Mouse (Mus musculus) hindbrain, embryonic 13.5 days (tissue): ENCODE results near the gene Pamr1. TPM values are rescaled to one million over a fixed set of nuclear protein-coding genes. Genes with fewer than 3 reads are reported as not detected.

Experiments
- ATAC-seq: fragments of 200-750 bp; cut with Nextera tagmentation; 2 replicates; pipeline ENCODE4 v1.8.0; 2017; ENCODE audit warnings: moderate TSS enrichment; ENCODE audit not compliant: low FRiP score
- H3K27ac ChIP-seq: fragments of 300-500 bp; sonication (generic); 2 replicates; pipeline ENCODE4 v1.5.1; 2015; ENCODE audit warnings: inconsistent platforms, mild to moderate bottlenecking, moderate library complexity
- H3K27me3 ChIP-seq: fragments of 300-500 bp; sonication (generic); 2 replicates; pipeline ENCODE4 v1.6.1; 2015; ENCODE audit warnings: mild to moderate bottlenecking, inconsistent platforms
- H3K36me3 ChIP-seq: fragments of 300-500 bp; sonication (generic); 2 replicates; pipeline ENCODE4 v1.6.1; 2015; ENCODE audit warnings: mild to moderate bottlenecking, inconsistent platforms
- H3K4me1 ChIP-seq: fragments of 300-500 bp; sonication (generic); replicated peaks from 2 replicates; pipeline ENCODE4 v1.6.1; 2015; ENCODE audit warnings: inconsistent platforms
- H3K4me2 ChIP-seq: fragments of 300-500 bp; sonication (generic); 2 replicates; pipeline ENCODE4 v1.6.1; 2015; ENCODE audit warnings: inconsistent platforms, mild to moderate bottlenecking, moderate library complexity
- H3K4me3 ChIP-seq: fragments of 300-500 bp; sonication (generic); 2 replicates; pipeline ENCODE4 v1.5.1; 2015; ENCODE audit warnings: mild to moderate bottlenecking, inconsistent platforms
- H3K9ac ChIP-seq: fragments of 300-500 bp; sonication (generic); 2 replicates; pipeline ENCODE4 v1.6.1; 2015; ENCODE audit warnings: mild to moderate bottlenecking, inconsistent platforms
- H3K9me3 ChIP-seq: fragments of 300-500 bp; sonication (generic); 2 replicates; pipeline ENCODE4 v1.6.1; 2016; ENCODE audit warnings: inconsistent platforms
- WGBS: fragments of 180-500 bp; shearing (Covaris S2); methylation state at CpG from one replicate; pipeline ENCODE4 v1.1.7; 2015; 5-methylcytosine and 5-hydroxymethylcytosine counted together
- polyA plus RNA-seq: library from polyadenylated mRNA; unstranded; fragments of >200 nt; fragmentation: Nextera tagmentation; extraction: Ambion mirVana; gene quantifications from 2 replicates; pipeline ENCODE4 v1.2.1, GENCODE M21; 2015

Pamr1 gene
- polyA plus RNA-seq, 1 experiment from 2014 or later: 4.5 TPM

DNA sequence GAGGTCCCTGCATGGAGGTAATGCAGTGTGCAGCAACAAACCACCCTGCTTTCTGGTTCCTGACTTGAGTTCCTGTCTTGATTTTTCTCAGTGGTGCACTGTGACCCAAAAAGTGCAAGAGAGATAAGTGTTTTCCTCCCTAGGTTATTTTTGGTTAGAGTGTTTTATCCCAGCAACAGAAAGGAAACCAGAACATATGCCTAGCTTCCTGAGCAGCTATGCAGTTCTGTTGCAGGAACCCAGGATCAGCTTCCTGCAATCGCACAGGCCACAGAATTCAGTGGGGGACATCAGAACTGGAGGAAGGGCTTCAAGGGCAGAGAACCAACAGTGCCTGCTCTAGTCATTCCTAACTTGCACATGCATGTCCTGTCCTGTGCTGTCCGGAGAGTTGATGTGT lies 66.8 kb downstream of the Pamr1 start:
- WGBS: 82% methylated on average over 2 of the region's 2 CpGs
- Histone ChIP-seq H3K9me3 (no peaks in the 10 kb centered on the region), H3K27me3 (no peaks in the 10 kb centered on the region), H3K4me2 (no peak overlapping the region), H3K9ac (no peak overlapping the region), H3K4me1 (no peaks in the 10 kb centered on the region), H3K4me3 (no peak overlapping the region), H3K27ac (no peak overlapping the region), H3K36me3 (no peaks in the 10 kb centered on the region)
- no peak for ATAC-seq

DNA sequence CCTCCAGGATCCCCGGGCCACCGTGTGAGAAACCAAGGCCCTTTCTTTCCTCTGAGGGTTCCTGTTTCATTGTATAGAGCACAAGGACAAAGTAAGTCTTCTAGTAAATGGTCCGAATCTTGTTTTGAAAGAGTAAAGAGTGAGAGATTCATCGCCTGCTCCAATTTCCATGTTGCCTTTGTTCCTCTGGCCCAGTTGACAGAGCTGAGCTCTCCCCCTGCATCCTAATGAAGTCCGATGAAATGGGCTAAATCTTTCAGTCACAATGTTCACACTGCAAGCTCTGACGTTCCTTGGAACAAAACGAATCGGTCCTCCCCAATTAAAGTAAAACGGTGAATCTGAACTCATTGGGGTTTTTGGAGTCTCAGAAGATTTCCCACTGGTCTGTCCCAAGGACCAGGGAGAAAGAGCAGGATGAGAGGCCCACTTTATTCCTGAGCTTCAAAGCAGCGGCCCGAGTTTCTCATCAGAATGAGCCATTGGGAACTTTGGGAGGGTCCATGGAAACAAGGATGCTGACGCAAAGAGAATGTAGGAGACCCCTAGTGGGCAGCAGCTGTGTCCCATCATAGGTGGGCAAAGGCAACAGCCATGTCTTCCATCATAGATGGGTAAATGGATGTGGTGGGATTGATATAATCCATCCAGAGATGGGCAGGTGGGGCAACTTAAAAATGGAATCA lies 71.1 kb downstream of the Pamr1 start:
- WGBS: 41% methylated on average over 12 of the region's 12 CpGs

DNA sequence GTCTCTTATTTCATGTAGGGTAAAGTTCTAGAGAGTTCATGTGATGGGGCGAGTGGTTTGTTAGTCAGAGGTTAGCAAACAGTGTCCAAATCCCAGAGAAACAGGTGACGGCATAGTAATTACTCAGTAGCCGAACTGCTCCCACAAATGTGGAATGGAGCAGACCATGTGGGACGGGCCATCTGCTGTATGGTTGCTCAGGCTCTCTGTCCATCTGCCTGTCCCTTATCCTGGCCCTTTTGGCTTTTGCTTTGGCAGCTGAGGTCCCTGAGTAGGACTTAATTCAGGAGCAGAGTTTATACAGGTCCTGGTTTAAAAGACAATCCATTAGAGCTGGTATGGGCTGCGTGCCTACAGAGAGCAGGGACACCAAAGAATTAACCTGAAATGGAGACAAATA lies 72.4 kb downstream of the Pamr1 start:
- H3K4me3 ChIP-seq: no peak overlapping the region
- H3K9me3 ChIP-seq: no peaks in the 10 kb centered on the region
- no peaks in the 10 kb centered on the region for H3K36me3 ChIP-seq
- H3K27me3 ChIP-seq: no peaks in the 10 kb centered on the region
- ATAC-seq: no peak
- 90% methylated on average over 5 of the region's 5 CpGs for WGBS
- no peak overlapping the region for H3K4me2 ChIP-seq
- no peak overlapping the region for H3K27ac ChIP-seq
- no peak overlapping the region for H3K9ac ChIP-seq
- no peaks in the 10 kb centered on the region for H3K4me1 ChIP-seq

More for the DNA sequence above, 71.1 kb downstream of the Pamr1 start:
- Histone ChIP-seq H3K4me2 (no peak overlapping the region), H3K27ac (no peak overlapping the region), H3K27me3 (no peaks in the 10 kb centered on the region), H3K9me3 (no peaks in the 10 kb centered on the region), H3K4me1 (no peaks in the 10 kb centered on the region), H3K4me3 (no peak overlapping the region), H3K36me3 (no peaks in the 10 kb centered on the region), H3K9ac (no peak overlapping the region)
- no peak for ATAC-seq

DNA sequence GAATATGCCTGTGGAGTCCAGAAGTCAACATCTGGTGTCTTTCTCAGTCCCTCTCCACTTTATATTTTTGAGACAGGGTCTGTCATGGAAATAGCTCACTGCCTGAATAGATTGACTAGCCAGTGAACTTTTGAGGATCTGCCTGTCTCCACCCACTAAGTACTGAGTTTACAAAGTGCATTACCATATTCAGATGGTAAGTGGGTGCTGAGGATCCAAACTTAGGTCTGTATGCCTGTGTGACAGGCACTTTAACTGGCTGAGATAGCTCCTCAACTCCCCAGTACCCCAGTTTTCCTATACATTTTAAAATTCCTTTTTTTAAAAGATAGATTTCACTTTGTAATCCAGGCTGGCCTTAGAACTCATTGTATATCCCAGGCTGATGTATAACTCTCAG lies 73.1 kb downstream of the Pamr1 start:
- no peaks in the 10 kb centered on the region for H3K9me3 ChIP-seq
- no peak overlapping the region for H3K9ac ChIP-seq
- no peak overlapping the region for H3K27ac ChIP-seq
- H3K4me3 ChIP-seq: no peak overlapping the region
- no peaks in the 10 kb centered on the region for H3K4me1 ChIP-seq
- H3K27me3 ChIP-seq: no peaks in the 10 kb centered on the region
- H3K36me3 ChIP-seq: no peaks in the 10 kb centered on the region
- H3K4me2 ChIP-seq: no peak overlapping the region
- no peak for ATAC-seq

DNA sequence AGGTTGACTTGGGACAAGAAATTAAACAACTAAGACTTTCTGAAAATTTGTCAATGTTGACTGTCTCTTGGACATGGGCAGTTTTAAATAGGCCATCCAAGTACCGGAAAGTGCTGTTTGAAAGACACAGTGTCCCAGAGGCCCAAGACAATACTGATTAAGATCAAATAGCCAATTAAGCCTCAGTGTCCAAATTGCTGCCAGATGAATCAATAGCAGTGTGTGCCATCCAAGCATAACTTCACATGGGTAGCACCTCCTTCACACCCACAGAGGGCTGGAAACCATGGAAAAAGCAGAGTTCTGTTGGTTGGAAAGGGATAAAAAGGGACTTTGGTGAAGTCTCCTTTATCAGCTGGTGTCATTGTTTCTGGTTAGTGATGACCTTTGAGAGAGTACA lies 74.7 kb downstream of the Pamr1 start:
- Histone ChIP-seq H3K4me2 (no peak overlapping the region), H3K9me3 (no peaks in the 10 kb centered on the region), H3K27ac (no peak overlapping the region), H3K36me3 (no peaks in the 10 kb centered on the region), H3K9ac (no peak overlapping the region), H3K4me1 (no peaks in the 10 kb centered on the region), H3K27me3 (no peaks in the 10 kb centered on the region), H3K4me3 (no peak overlapping the region)
- no peak for ATAC-seq
- WGBS: 76% methylated on average over 1 of the region's 1 CpGs

DNA sequence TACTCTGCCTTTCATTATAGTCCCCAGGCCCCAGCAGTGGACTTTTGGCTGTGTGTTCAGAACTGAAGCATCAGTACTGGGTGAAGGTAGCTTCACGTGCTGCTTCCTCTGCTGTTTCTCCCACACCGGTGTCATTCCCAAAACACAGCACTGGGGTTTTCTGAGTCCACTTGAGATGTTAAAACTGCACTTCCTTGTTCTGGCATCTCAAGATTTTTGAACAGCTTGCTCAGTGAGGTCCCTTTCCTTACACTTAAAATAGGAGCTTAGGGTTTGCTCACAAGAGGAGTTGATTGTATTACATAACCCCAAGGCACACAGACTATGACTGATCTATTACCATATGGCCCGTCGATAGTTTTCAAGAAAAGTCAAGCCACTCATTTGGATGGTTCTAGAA lies 82.5 kb downstream of the Pamr1 start:
- Histone ChIP-seq H3K27ac (no peak overlapping the region), H3K4me3 (no peak overlapping the region), H3K36me3 (no peaks in the 10 kb centered on the region), H3K4me1 (no peaks in the 10 kb centered on the region), H3K9me3 (no peaks in the 10 kb centered on the region), H3K4me2 (no peak overlapping the region), H3K27me3 (no peaks in the 10 kb centered on the region), H3K9ac (no peak overlapping the region)
- WGBS: 91% methylated on average over 4 of the region's 4 CpGs
- no peak for ATAC-seq

DNA sequence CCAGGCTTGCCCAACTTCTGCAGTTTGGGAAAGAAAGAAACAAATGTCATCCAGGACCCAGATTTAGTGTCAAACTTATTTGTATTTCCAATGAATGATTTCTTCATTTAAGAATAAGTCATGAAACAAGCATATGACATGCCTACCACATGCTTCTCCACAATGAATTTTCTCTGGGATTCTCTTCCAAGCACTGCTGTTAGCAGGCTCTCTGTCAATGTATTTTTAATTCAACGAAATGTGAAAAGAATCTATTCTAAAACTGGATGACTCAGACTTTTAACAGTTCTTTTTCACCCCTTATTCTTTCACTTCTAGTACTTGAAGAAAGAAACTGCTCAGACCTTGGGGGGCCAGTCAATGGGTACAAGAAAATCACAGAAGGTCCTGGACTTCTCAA lies 84.2 kb downstream of the Pamr1 start:
- no peaks in the 10 kb centered on the region for H3K27me3 ChIP-seq
- H3K4me3 ChIP-seq: no peak overlapping the region
- no peak overlapping the region for H3K9ac ChIP-seq
- no peak overlapping the region for H3K27ac ChIP-seq
- peaks cover 12% of the 10 kb centered on the region; the same call in 1 of the 2 replicates for H3K4me1 ChIP-seq
- no peaks in the 10 kb centered on the region for H3K36me3 ChIP-seq
- no peak overlapping the region for H3K4me2 ChIP-seq
- H3K9me3 ChIP-seq: no peaks in the 10 kb centered on the region
- ATAC-seq: no peak
- 88% methylated on average over 1 of the region's 1 CpGs for WGBS

DNA sequence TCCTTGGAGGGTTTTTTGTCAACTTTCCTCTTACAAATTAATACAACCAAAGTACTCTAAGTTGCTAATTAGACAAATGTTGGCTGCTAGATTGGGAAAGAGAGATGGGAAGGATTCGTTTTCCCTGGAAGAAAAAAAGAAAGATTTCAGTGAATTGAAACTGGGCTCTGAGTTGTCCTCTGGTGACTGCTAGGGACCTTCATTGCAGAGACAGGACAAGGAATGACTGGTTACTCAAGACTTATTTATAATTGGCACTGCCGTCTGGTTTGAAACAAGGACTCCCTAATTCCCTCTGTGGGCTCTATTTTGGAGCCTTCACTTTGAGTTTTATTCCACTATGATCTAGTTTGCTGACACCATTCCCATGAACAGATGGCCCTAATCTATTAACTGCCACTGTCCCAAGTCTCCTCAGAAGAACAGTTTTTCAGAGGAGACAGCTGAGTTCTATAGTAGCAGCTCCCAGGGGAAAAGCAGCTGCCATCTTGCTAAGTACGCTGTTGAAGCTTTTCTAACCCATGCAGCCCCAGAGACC lies 85.8 kb downstream of the Pamr1 start:
- Histone ChIP-seq H3K27me3 (no peaks in the 10 kb centered on the region), H3K9ac (no peak overlapping the region), H3K4me2 (no peak overlapping the region), H3K4me3 (no peak overlapping the region), H3K9me3 (no peaks in the 10 kb centered on the region), H3K4me1 (peaks cover 15% of the 10 kb centered on the region; the same call in 1 of the 2 replicates), H3K36me3 (no peaks in the 10 kb centered on the region), H3K27ac (no peak overlapping the region)
- 64% methylated on average over 3 of the region's 3 CpGs for WGBS
- no peak for ATAC-seq

DNA sequence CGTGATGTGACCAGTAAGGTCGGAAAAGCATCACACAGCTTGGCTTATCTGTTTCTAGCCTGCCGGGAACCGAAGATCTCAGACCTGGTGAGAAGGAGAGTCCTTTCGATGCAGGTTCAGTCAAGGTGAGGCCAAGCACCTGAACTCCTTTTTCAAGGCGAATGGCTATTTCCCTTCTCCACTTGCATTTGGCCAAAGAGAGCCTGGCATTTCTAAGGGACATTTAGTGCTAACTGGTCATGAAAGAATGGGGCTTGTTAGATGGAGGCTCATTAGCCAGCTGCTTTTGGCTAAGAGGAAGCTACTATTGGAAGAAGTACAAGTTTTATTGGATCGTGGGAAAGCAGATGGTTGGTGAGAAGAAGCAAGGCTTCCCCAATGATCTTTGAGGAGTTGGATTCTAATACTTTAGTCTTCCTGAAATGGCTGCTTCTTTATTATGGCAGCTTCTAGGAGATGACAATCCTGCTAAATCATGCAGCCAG lies 86.3 kb downstream of the Pamr1 start:
- ATAC-seq: no peak
- WGBS: 89% methylated on average over 7 of the region's 7 CpGs

DNA sequence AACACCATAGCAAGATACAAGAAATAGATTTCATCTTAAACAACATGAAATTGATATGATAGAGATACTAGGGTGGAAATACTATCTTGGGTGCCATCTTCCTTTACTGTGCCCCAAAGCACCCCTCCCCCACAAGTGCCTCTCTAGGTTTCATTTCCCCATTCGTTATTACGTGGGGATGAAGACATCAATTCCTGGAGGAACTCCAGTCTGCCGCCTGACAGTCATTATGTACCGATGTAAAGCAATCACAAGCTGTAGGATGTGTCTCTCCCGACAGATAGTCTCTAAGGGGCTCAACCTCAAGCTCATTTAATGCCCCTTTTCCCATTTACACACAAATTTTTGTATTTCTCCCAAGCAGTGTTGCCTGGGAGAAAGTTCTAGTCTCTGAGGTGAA lies 88.3 kb downstream of the Pamr1 start:
- Histone ChIP-seq H3K9ac (no peak overlapping the region), H3K36me3 (no peaks in the 10 kb centered on the region), H3K4me3 (no peak overlapping the region), H3K27ac (peak overlapping the region; percentile 25; the same call in 1 of the 2 replicates), H3K9me3 (no peaks in the 10 kb centered on the region), H3K27me3 (no peaks in the 10 kb centered on the region), H3K4me1 (peaks cover 15% of the 10 kb centered on the region; the same call in 1 of the 2 replicates), H3K4me2 (no peak overlapping the region)
- ATAC-seq: no peak
- WGBS: 26% methylated on average over 5 of the region's 5 CpGs

More for the DNA sequence above, 86.3 kb downstream of the Pamr1 start:
- Histone ChIP-seq H3K4me3 (no peak overlapping the region), H3K4me2 (no peak overlapping the region), H3K9ac (no peak overlapping the region), H3K27me3 (no peaks in the 10 kb centered on the region), H3K27ac (no peak overlapping the region), H3K36me3 (no peaks in the 10 kb centered on the region), H3K9me3 (no peaks in the 10 kb centered on the region), H3K4me1 (peaks cover 15% of the 10 kb centered on the region; the same call in 1 of the 2 replicates)

DNA sequence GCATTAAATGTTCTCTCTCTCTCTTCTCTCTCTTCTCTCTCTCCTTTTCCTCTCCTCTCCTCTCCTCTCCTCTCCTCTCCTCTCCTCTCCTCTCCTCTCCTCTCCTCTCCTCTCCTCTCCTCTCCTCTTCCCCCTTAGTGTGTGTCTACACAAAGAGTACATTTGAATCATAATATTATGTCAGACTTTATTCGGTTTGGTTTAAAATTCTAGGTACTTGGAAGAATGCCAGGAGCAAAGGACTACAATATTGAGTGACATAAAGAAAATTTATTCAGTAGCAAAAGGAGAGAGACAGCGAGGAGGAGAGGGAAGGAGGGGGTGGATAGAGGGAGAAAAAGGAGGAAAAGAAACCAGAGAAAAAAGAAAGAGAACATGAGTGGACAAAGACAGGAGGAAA lies 88.9 kb downstream of the Pamr1 start:
- Histone ChIP-seq H3K36me3 (no peaks in the 10 kb centered on the region), H3K9ac (no peak overlapping the region), H3K4me3 (no peak overlapping the region), H3K27me3 (no peaks in the 10 kb centered on the region), H3K4me2 (no peak overlapping the region), H3K4me1 (peaks cover 15% of the 10 kb centered on the region; the same call in 1 of the 2 replicates), H3K27ac (no peak overlapping the region), H3K9me3 (no peaks in the 10 kb centered on the region)
- 44% methylated on average over 2 of the region's 2 CpGs for WGBS
- no peak for ATAC-seq

DNA sequence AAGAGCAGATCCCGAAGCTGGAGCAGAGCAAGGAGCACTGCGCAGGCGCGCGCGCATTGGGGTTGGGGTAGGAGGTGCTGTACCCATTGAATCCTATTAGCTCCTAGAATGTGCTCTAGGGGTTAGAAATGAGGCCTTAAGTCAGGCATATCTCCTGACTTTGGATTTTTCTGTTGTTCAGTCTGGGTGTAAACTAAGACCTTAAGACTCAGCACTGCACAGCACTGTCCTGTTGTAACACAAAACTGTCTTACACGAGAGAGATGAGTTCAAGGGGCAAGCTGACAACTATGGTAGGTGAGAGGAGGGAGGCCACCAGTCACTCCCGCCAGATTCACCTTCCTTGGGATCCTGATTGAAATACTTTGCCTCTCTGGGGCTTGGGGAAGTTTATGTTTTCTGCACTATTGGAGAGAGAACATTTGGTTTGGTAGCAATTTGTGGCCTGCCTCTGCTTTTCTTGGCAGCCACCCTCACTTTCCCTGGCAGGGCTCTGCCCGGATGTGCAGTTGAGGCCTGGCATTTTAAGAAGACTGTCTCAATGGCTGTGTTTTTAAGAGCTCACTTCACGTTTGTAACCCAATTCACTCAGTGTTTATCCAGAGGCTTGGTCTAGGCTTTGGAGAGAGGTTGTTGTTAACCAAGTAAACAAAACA lies 99.2 kb downstream of the Pamr1 start:
- no peaks in the 10 kb centered on the region for H3K27me3 ChIP-seq
- 90% methylated on average over 10 of the region's 10 CpGs for WGBS
- no peak overlapping the region for H3K9ac ChIP-seq
- no peak overlapping the region for H3K4me3 ChIP-seq
- H3K4me1 ChIP-seq: no peaks in the 10 kb centered on the region
- no peak for ATAC-seq
- no peak overlapping the region for H3K4me2 ChIP-seq
- no peaks in the 10 kb centered on the region for H3K9me3 ChIP-seq
- H3K27ac ChIP-seq: no peak overlapping the region
- H3K36me3 ChIP-seq: no peaks in the 10 kb centered on the region

DNA sequence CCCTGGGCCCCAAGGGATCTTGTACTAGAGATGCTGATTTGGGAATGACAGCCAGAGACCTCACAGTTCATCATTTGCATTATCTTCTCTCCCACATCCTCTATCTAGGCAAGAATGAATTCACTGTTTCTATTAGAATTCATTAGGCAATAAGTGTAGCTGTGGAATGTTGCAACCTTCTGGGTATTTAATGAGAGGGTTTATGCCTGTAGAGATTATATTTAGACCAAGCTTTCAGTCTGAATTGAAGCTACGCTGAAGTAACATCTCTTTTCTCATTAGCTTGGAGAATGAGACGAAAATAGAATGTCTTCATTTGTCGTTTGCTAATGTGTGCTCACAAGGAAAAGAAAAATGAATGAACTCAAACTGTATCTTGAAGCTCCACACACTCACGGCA lies 100.5 kb downstream of the Pamr1 start:
- H3K4me1 ChIP-seq: no peaks in the 10 kb centered on the region
- H3K4me2 ChIP-seq: no peak overlapping the region
- H3K9ac ChIP-seq: no peak overlapping the region
- 78% methylated on average over 4 of the region's 4 CpGs for WGBS
- no peak for ATAC-seq
- H3K4me3 ChIP-seq: no peak overlapping the region
- no peak overlapping the region for H3K27ac ChIP-seq
- no peaks in the 10 kb centered on the region for H3K9me3 ChIP-seq
- H3K36me3 ChIP-seq: no peaks in the 10 kb centered on the region
- no peaks in the 10 kb centered on the region for H3K27me3 ChIP-seq
